Mouse (Mus musculus): ENCODE results near the gene Card9. TPM values are rescaled to one million over a fixed set of nuclear protein-coding genes. Genes with fewer than 3 reads are reported as not detected.

Gene Card9
- polyA plus RNA-seq, 1 experiment, result 199 TPM

GRCm38 (mm10) chr2:26330702-26331101, 30.0 kb downstream of the Card9 start:
- no peak for TF ChIP-seq CTCF (IDR thresholded peaks at IDR 0.05; ENCODE audit: control insufficient read depth, insufficient read depth, low read length)
- TF ChIP-seq POLR2A (IDR thresholded peaks at IDR 0.05; ENCODE audit: borderline replicate concordance, control insufficient read depth, low read depth, low read length), result no peak
- 80% methylated on average over 6 of the region's 6 CpGs for WGBS
- no peak overlapping the region for H3K27ac ChIP-seq (ENCODE audit: control insufficient read depth, insufficient read depth, low read depth, low read length, poor library complexity)
- no peak overlapping the region for H3K4me3 ChIP-seq (replicated peaks; ENCODE audit: control insufficient read depth, low read depth, low read length)
- no peaks in the 10 kb centered on the region; the same call in 1 of the 2 replicates for H3K4me1 ChIP-seq (ENCODE audit: control insufficient read depth, insufficient read depth, low read length)

GRCm38 (mm10) chr2:26330056-26330468, 30.7 kb downstream of the Card9 start:
- TF ChIP-seq POLR2A (IDR thresholded peaks at IDR 0.05; ENCODE audit: borderline replicate concordance, control insufficient read depth, low read depth, low read length) (no peak), CTCF (IDR thresholded peaks at IDR 0.05; ENCODE audit: control insufficient read depth, insufficient read depth, low read length) (no peak)
- Histone ChIP-seq H3K27ac (ENCODE audit: control insufficient read depth, insufficient read depth, low read depth, low read length, poor library complexity) (no peak overlapping the region), H3K4me3 (replicated peaks; ENCODE audit: control insufficient read depth, low read depth, low read length) (no peak overlapping the region), H3K4me1 (ENCODE audit: control insufficient read depth, insufficient read depth, low read length) (no peaks in the 10 kb centered on the region; the same call in 1 of the 2 replicates)
- 96% methylated on average over 4 of the region's 4 CpGs for WGBS

- Histone ChIP-seq H3K4me1 (ENCODE audit: control insufficient read depth, insufficient read depth, low read length) (no peaks in the 10 kb centered on the region; the same call in 1 of the 2 replicates), H3K4me3 (replicated peaks; ENCODE audit: control insufficient read depth, low read depth, low read length) (no peak overlapping the region), H3K27ac (ENCODE audit: control insufficient read depth, insufficient read depth, low read depth, low read length, poor library complexity) (no peak overlapping the region)
- 84% methylated on average over 8 of the region's 8 CpGs for WGBS
- TF ChIP-seq POLR2A (IDR thresholded peaks at IDR 0.05; ENCODE audit: borderline replicate concordance, control insufficient read depth, low read depth, low read length) (no peak), CTCF (IDR thresholded peaks at IDR 0.05; ENCODE audit: control insufficient read depth, insufficient read depth, low read length) (no peak)
Measured at GRCm38 (mm10) chr2:26329402-26329801, 31.3 kb downstream of the Card9 start.

- TF ChIP-seq POLR2A (IDR thresholded peaks at IDR 0.05; ENCODE audit: borderline replicate concordance, control insufficient read depth, low read depth, low read length), result no peak
- TF ChIP-seq CTCF (IDR thresholded peaks at IDR 0.05; ENCODE audit: control insufficient read depth, insufficient read depth, low read length), result no peak
- H3K4me1 ChIP-seq (ENCODE audit: control insufficient read depth, insufficient read depth, low read length), result no peaks in the 10 kb centered on the region; the same call in 1 of the 2 replicates
- no peak overlapping the region for H3K4me3 ChIP-seq (replicated peaks; ENCODE audit: control insufficient read depth, low read depth, low read length)
- H3K27ac ChIP-seq (ENCODE audit: control insufficient read depth, insufficient read depth, low read depth, low read length, poor library complexity), result no peak overlapping the region
- WGBS, result 47% methylated on average over 4 of the region's 4 CpGs
Measured at GRCm38 (mm10) chr2:26327852-26328251, 32.9 kb downstream of the Card9 start.

GRCm38 (mm10) chr2:26325386-26326181, 35.1 kb downstream of the Card9 start:
- Histone ChIP-seq H3K4me1 (ENCODE audit: control insufficient read depth, insufficient read depth, low read length) (no peaks in the 10 kb centered on the region; the same call in 1 of the 2 replicates), H3K4me3 (replicated peaks; ENCODE audit: control insufficient read depth, low read depth, low read length) (no peak overlapping the region), H3K27ac (ENCODE audit: control insufficient read depth, insufficient read depth, low read depth, low read length, poor library complexity) (no peak overlapping the region)
- TF ChIP-seq POLR2A (IDR thresholded peaks at IDR 0.05; ENCODE audit: borderline replicate concordance, control insufficient read depth, low read depth, low read length) (no peak), CTCF (IDR thresholded peaks at IDR 0.05; ENCODE audit: control insufficient read depth, insufficient read depth, low read length) (peak; percentile 93)
- 60% methylated on average over 15 of the region's 15 CpGs for WGBS

- TF ChIP-seq CTCF (IDR thresholded peaks at IDR 0.05; ENCODE audit: control insufficient read depth, insufficient read depth, low read length) (peak; percentile 37; the same call in 1 of the 2 replicates), POLR2A (IDR thresholded peaks at IDR 0.05; ENCODE audit: borderline replicate concordance, control insufficient read depth, low read depth, low read length) (no peak)
- no peak overlapping the region for H3K27ac ChIP-seq (ENCODE audit: control insufficient read depth, insufficient read depth, low read depth, low read length, poor library complexity)
- H3K4me1 ChIP-seq (ENCODE audit: control insufficient read depth, insufficient read depth, low read length), result no peaks in the 10 kb centered on the region; the same call in 1 of the 2 replicates
- 83% methylated on average over 2 of the region's 2 CpGs for WGBS
- H3K4me3 ChIP-seq (replicated peaks; ENCODE audit: control insufficient read depth, low read depth, low read length), result no peak overlapping the region
Measured at GRCm38 (mm10) chr2:26324917-26325316, 35.8 kb downstream of the Card9 start.

- no peaks in the 10 kb centered on the region; the same call in 1 of the 2 replicates for H3K4me1 ChIP-seq (ENCODE audit: control insufficient read depth, insufficient read depth, low read length)
- 80% methylated on average over 13 of the region's 13 CpGs for WGBS
Measured at GRCm38 (mm10) chr2:26323589-26324325, 37.0 kb downstream of the Card9 start.

More at GRCm38 (mm10) chr2:26323589-26324325, 37.0 kb downstream of the Card9 start:
- TF ChIP-seq CTCF (IDR thresholded peaks at IDR 0.05; ENCODE audit: control insufficient read depth, insufficient read depth, low read length), result no peak
- no peak for TF ChIP-seq POLR2A (IDR thresholded peaks at IDR 0.05; ENCODE audit: borderline replicate concordance, control insufficient read depth, low read depth, low read length)
- H3K4me3 ChIP-seq (replicated peaks; ENCODE audit: control insufficient read depth, low read depth, low read length), result no peak overlapping the region
- no peak overlapping the region for H3K27ac ChIP-seq (ENCODE audit: control insufficient read depth, insufficient read depth, low read depth, low read length, poor library complexity)
